Mouse (Mus musculus): Measurements from ENCODE around the gene Slc16a11. TPM values are rescaled to one million over a fixed set of nuclear protein-coding genes. Genes with fewer than 3 reads are reported as not detected.

The Slc16a11 gene
- total and polyA plus RNA-seq, 3 experiments, result 0.51 to 2.3 TPM; not detected in 1

- in situ Hi-C loops (cut with MboI; ENCODE audit: low pct_ligation_motif_present, low pct_unique_long_range_greater_than_20kb, low sequenced_read_pairs) (loop anchor here (25.0 kb wide), 2 partner anchors 386 to 536 kb away; partner anchors contain the start of genes 4930544D05Rik, Chrne and Zfp3), dilution Hi-C loops (cut with MboI; ENCODE audit: extremely low pct_ligation_motif_present, extremely low pct_unique_long_range_greater_than_20kb, low sequenced_read_pairs) (no loop called here)
- Histone ChIP-seq H3K4me3 (replicated peaks in 1 of 3; ENCODE audit: low read depth in 2 of 3, low read length in 2 of 3, poor library complexity in 1 of 3) (no peak overlapping the region), H3K79me2 (replicated peaks; ENCODE audit: control insufficient read depth, extremely low read depth, insufficient read depth, poor library complexity, severe bottlenecking) (no peaks in the 10 kb centered on the region), H3K4me1 (ENCODE audit: control insufficient read depth in 1 of 2, insufficient read depth in 2 of 2) (peaks cover 4 to 33% of the 10 kb centered on the region in 2 experiments; a peak in 3 of 4 replicates), H3K9ac (ENCODE audit: insufficient read depth, low read depth) (no peak overlapping the region), H3K4me2 (ENCODE audit: insufficient read depth, low read depth, poor library complexity, severe bottlenecking) (no peak overlapping the region), H3K27ac (ENCODE audit: insufficient read depth, low read depth) (no peak overlapping the region), H3K36me3 (replicated peaks in 1 of 2; ENCODE audit: control insufficient read depth in 1 of 2, insufficient read depth in 1 of 2, low read length in 1 of 2) (peaks cover 0 to 14% of the 10 kb centered on the region in 2 experiments), H3K9me3 (replicated peaks; ENCODE audit: low read length) (no peaks in the 10 kb centered on the region), H3K27me3 (replicated peaks) (peaks cover 2% of the 10 kb centered on the region)
- TF ChIP-seq SMC3 (IDR thresholded peaks at IDR 0.05; ENCODE audit: low read depth, low read length) (no peak), MAFK (IDR thresholded peaks at IDR 0.05; ENCODE audit: insufficient replicate concordance, low read length) (no peak), MAX (IDR thresholded peaks at IDR 0.05; ENCODE audit: low read length) (no peak), ZKSCAN1 (IDR thresholded peaks at IDR 0.05; ENCODE audit: borderline replicate concordance, low read depth, low read length) (no peak)
- DNase-seq (ENCODE audit: extremely low read depth), result no peak
These were observed 13.4 kb downstream of the Slc16a11 start for GRCm38 (mm10) chr11:70225798-70226601.

- in situ Hi-C loops (cut with MboI; ENCODE audit: low pct_ligation_motif_present, low pct_unique_long_range_greater_than_20kb, low sequenced_read_pairs) (loop anchor here (25.0 kb wide), 2 partner anchors 386 to 536 kb away; partner anchors contain the start of genes 4930544D05Rik, Chrne and Zfp3), dilution Hi-C loops (cut with MboI; ENCODE audit: extremely low pct_ligation_motif_present, extremely low pct_unique_long_range_greater_than_20kb, low sequenced_read_pairs) (no loop called here)
- no peaks in the 10 kb centered on the region for H3K9me3 ChIP-seq (replicated peaks; ENCODE audit: low read length)
- peaks cover 0 to 14% of the 10 kb centered on the region in 2 experiments for H3K36me3 ChIP-seq (replicated peaks in 1 of 2; ENCODE audit: control insufficient read depth in 1 of 2, insufficient read depth in 1 of 2, low read length in 1 of 2)
- DNase-seq (ENCODE audit: extremely low read depth), result no peak
- H3K79me2 ChIP-seq (replicated peaks; ENCODE audit: control insufficient read depth, extremely low read depth, insufficient read depth, poor library complexity, severe bottlenecking), result no peaks in the 10 kb centered on the region
- peaks cover 2% of the 10 kb centered on the region for H3K27me3 ChIP-seq (replicated peaks)
- H3K4me2 ChIP-seq (ENCODE audit: insufficient read depth, low read depth, poor library complexity, severe bottlenecking), result no peak overlapping the region
- H3K27ac ChIP-seq (ENCODE audit: insufficient read depth, low read depth), result no peak overlapping the region
- H3K4me3 ChIP-seq (replicated peaks in 1 of 3; ENCODE audit: low read depth in 2 of 3, low read length in 2 of 3, poor library complexity in 1 of 3), result no peak overlapping the region
- TF ChIP-seq E2F4 (IDR thresholded peaks at IDR 0.05; ENCODE audit: insufficient replicate concordance, low read depth, low read length) (no peak), MAX (IDR thresholded peaks at IDR 0.05; ENCODE audit: low read length) (no peak), USF2 (conservative IDR thresholded peaks at IDR 0.05; ENCODE audit: low read depth, low read length) (no peak), SIN3A (IDR thresholded peaks at IDR 0.05; ENCODE audit: low read length) (no peak), ELF1 (IDR thresholded peaks at IDR 0.05; ENCODE audit: low read depth, low read length) (no peak), ZC3H11A (IDR thresholded peaks at IDR 0.05; ENCODE audit: low read depth, low read length) (no peak), NELFE (IDR thresholded peaks at IDR 0.05; ENCODE audit: low read depth, low read length) (no peak), UBTF (IDR thresholded peaks at IDR 0.05; ENCODE audit: low read depth, low read length) (no peak), ETS1 (conservative IDR thresholded peaks at IDR 0.05; ENCODE audit: low read depth, low read length) (no peak), TBP (conservative IDR thresholded peaks at IDR 0.05; ENCODE audit: low read depth, low read length) (no peak), KAT2A (IDR thresholded peaks at IDR 0.05; ENCODE audit: insufficient replicate concordance, low read length) (no peak), MXI1 (IDR thresholded peaks at IDR 0.05; ENCODE audit: low read depth, low read length) (no peak), CHD2 (IDR thresholded peaks at IDR 0.05; ENCODE audit: low read length) (no peak), RCOR1 (conservative IDR thresholded peaks at IDR 0.05; ENCODE audit: low read depth, low read length) (no peak), JUN (IDR thresholded peaks at IDR 0.05; ENCODE audit: insufficient read depth, low read depth, low read length) (no peak), SMC3 (IDR thresholded peaks at IDR 0.05; ENCODE audit: low read depth, low read length) (no peak), ZMIZ1 (IDR thresholded peaks at IDR 0.05; ENCODE audit: low read depth, low read length) (no peak), POLR2A (IDR thresholded peaks at IDR 0.05; ENCODE audit: low read depth, low read length) (no peak)
- no peak overlapping the region for H3K9ac ChIP-seq (ENCODE audit: insufficient read depth, low read depth)
- peaks cover 4 to 38% of the 10 kb centered on the region in 2 experiments; a peak in 3 of 4 replicates for H3K4me1 ChIP-seq (ENCODE audit: control insufficient read depth in 1 of 2, insufficient read depth in 2 of 2)
These were observed 14.0 kb downstream of the Slc16a11 start for GRCm38 (mm10) chr11:70226602-70226890.

Data from CH12.LX (cell line).